Mouse (Mus musculus) adrenal gland, adult 18-20 months (tissue): ENCODE measurements around the gene Top2a. TPM values are rescaled to one million over a fixed set of nuclear protein-coding genes. Genes with fewer than 3 reads are reported as not detected.

Experiments
- DNase-seq, 2 experiments: peaks; one replicate each; pipeline ENCODE4 v3.0.0; 2021 to 2022; ENCODE audit warnings: low spot score in 2 of 2
- total RNA-seq, 2 experiments: library from RNA; stranded (reverse); gene quantifications; 1 replicate in 1 of 2; 2 replicates in 1 of 2; pipeline ENCODE4 v1.2.3; 2021

The Top2a gene
- total RNA-seq, 2 experiments from 2014 or later, result 3.2 to 4.3 TPM

DNA sequence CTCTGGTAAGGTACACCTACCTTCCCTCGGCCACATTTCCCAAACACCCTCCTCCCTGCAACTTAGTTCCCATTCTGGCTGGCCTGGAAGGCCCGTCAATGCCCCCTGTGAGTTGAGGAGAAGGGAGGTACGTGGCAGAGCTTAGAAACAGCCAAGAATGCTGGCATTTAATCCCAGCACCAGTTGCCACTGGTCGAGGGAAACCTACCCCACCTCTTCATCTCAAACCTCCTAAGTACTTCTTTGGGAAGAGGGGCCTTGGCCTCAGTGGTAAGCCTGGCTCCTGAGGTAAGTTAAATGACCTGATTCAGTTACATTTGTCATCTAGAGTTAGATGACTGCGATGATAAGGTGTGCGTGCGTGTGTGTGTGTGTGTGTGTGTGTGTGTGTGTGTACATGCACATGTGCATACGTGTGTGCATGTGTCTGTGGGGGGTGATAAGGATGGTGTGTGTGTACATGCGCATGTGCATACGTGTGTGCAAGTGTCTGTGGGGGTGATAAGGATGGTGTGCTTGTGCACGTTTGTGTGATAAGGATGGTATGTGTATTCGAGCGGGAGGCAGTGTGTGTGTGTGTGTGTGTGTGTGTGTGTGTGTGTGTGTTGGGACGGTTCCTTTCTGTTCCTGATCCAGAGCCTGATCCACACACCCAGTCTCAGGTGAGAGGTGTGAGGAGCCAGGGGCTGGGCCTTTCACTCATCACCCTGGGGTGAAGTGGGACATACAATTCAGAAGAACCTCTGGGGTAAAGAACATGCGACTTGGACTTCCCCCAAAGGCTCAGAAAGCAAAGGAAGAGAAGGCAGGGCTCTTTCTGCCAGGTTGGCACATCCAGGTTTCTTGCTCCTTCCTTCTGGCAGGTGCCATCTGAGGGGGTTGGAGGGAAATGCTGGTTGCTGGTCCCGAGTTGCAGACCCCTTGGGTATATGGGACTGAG, 18.1 kb upstream of the Top2a start:
- no peak for DNase-seq

GRCm38 (mm10) chr11:99041051-99041729, 17.2 kb upstream of the Top2a start, which contains the start of gene Igfbp4:
Gene Igfbp4 (plus strand): TSS chr11:99041244.
- peak; percentile 22 to 66 for DNase-seq

DNA sequence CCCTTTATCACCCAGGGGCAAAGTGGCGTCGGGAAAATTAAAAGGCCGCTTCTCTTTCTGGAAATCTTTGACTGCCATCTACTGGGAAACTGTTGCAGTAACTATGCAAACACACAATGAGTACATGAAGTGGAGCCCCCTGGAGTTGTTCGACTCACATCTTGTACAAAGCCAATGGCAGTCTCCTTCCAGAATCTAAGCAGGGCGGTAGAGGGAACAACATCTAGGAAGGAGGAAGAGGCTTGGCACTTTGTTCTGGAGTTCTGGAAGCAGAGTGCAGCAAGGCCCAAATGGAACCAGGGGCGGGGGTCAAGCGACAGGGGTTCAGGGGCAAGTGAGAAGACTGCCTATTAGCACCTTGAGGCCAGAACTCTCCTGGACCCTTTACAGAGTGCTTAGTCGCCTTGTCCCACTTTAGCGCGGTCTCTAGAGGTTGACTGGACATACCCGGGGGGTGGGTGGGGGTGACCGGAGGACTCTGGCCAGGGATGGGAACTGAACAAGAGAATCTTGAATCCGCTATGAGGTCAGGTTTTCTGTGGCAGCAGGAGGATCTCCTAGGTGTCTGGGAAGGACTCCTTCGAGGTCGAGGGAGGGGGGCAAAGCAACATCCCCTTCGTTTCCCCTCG, 16.5 kb upstream of the Top2a start:
- no peak for DNase-seq

DNA sequence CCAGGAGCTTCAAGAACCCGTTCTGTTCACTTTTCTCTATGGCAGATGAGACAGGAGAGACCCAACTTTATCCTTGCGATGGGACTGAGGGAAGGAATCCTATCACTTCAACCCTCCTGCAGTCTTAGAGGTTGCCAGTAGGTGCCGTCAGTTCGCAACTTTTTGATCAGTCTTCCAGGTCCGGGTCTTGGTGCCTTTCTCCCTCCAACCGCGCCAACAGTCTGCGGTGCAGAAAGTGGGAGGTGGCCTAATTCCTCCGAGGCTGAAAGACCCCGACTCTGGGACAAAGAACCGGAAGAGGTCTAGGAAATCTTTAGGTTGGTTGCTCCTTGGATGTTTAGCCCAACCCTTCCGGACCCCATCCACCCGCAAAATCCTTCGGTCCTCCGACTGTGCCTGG, 15.8 kb upstream of the Top2a start:
- DNase-seq, result peak; percentile 68 to 72

DNA sequence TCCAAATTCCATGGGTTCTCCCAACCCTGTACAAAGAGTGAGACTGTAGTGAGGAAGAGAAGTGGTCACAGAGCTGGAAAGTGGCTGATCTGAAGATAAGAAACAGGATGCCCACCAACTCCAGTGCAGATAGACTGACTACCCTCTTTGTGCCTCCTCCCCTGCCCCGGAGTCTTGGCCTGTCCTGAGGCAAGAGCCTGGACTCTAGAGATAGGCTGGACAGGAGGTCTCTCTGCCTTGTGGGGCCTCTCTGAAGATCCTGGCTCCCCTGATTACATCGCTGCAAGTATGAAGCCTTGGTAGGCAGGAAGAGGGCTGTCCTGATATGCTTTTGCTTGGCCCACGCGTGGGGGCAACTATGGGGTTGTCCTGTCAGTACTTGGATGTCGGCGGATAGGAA, 12.3 kb upstream of the Top2a start:
- DNase-seq, result no peak

GRCm38 (mm10) chr11:99035350-99035749, 11.4 kb upstream of the Top2a start:
- DNase-seq, result no peak

- DNase-seq, result no peak
Measured at GRCm38 (mm10) chr11:99026899-99027440, 3.0 kb upstream of the Top2a start.

- DNase-seq, result no peak
Measured at GRCm38 (mm10) chr11:99025878-99026277, 1.9 kb upstream of the Top2a start.

- DNase-seq, result no peak
Measured at GRCm38 (mm10) chr11:99024468-99025134, 612 bp upstream of the Top2a start.

- no peak for DNase-seq
Measured at GRCm38 (mm10) chr11:99023094-99023493, 895 bp downstream of the Top2a start.

DNA sequence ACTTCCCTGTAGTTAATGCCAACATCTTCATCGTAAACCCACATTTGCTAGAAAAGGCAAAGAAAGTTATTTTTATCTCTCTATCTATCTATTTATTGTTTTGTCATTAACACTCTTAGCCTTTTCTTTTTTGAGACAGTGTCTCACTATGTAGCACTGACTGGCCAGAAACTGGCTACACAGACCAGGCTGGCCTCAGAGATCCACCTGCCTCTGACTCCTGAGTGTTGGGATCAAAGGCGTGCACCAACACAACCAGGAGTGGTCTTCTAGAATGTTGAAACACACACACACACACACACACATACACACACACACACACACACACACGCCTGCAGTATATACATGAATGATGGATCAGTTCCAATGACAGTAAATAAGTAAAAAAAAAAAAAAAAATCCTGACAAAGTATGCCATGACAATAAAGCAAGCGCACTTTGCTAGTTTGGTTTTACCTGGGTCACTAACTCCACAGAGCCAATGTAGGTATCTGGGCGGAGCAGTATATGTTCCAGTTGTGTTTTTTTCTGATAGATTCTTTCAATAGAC, 1.5 kb downstream of the Top2a start:
- DNase-seq, result no peak

DNA sequence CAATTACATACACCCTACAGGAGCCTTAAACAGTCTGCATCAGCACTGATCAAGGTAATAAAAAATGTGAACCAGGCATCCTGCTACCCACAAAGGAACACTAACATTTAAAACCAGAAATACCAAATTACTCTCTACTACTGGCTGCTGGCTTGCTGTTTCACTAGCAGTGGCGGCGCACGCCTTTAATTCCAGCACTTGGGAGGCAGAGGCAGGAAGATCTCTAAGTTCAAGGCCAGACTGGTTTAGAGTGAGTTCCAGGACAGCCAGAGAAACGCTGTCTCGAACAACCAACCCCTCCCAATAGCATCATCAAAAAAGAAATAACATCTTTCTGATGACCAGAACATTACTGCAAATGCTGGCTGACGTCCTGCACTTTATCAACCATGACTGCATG, 4.1 kb downstream of the Top2a start:
- no peak for DNase-seq

GRCm38 (mm10) chr11:99013856-99014255, 10.1 kb downstream of the Top2a start:
- DNase-seq, result no peak

DNA sequence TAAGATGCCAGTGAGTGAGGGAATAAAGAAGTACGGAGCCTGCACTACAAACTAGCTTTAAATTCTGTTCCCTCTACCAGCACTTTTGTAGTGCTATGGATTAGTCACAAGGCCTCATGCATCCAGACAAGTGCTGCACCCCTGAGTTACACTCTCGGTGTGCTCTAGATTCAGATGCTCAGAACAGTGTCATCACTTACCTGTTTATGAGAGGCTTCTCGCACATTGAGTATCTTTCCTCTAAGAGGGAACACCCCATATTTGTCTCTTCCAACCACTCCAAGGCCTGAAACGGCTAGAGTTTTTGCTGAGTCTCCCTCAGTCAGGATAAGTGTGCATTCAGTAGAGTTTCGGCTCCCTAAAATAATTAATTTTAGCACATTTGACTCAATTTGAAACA, 13.3 kb downstream of the Top2a start:
- DNase-seq, result no peak

DNA sequence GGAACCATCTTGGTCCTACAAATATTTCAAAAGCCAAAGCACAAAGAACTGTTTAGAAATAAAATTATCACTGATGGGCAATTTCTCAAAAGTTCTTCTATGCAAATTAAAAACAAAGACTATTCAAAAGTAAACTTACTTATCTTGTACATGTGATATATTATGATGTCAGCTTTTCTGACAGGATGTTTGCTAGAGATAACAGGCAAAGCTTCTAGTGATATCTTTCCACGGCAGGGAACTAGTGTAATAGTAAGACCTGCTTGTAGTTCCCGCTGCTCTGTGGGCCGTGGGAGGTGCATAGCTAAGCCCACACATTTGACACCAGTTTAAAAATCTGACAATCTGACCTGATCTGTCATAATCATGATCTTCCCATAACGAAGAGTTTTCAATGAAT, 13.9 kb downstream of the Top2a start:
- no peak for DNase-seq

GRCm38 (mm10) chr11:99006788-99007187, 17.2 kb downstream of the Top2a start:
- no peak for DNase-seq

DNA sequence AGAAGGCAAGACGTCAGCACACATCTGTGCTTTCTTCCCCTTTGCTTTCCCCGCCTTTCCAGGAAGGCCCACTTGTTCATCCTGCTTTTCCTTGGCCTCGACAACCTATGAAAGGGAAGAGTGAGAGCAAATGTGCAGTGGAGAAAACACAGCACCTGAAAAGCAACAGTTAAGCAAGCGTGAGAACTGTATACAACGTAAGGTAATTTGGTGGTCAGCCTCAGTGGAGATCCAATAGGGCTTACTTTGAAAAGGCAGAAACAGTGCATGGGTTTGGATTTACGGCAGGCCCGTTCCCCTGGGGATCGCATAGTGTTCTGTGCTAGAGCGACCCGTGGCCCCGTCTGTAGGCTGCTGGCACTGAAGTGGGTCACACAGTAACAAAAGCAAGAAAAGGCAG, 24.7 kb downstream of the Top2a start:
- no peak for DNase-seq

DNA sequence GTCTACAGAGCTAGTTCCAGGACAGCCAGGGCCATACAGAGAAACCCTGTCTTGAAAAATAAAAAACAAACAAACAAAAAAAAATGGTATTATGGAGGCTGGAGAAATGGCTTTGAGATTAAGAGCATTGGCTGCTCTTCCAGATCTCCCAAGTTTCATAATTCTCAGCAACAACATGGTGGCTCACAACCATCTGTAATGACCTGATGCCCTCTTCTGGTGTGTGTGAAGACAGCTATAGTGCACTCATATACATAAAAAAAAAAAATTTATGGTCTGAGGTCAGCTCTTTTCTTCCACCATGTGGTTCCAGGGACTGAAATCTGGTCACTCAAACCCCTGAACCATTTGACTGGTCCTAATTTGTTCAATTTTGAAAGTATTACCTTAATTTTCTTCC, 25.2 kb downstream of the Top2a start:
- no peak for DNase-seq

- DNase-seq, result no peak
Measured at GRCm38 (mm10) chr11:98997659-98998058, 26.3 kb downstream of the Top2a start.

DNA sequence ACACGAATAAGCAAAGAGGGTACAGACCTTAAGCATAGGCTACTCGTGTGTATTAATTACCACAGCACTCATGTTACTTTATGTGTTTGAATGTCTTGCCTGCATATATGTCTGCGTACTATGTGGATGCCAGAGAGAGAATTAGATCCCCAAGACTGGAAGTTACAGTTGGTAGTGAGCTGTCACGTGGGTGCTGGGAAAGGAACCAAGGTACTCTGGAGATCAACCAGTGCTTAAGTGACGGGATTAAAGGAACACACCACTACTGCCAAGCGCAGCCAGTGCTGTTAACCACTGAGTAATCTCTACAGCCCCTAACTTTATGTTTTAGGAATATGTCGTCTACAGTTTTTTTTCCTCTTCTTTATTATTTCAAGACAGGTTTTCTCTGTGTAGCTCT, 28.0 kb downstream of the Top2a start:
- no peak for DNase-seq

- DNase-seq, result no peak
Measured at GRCm38 (mm10) chr11:98990866-98991265, 33.1 kb downstream of the Top2a start.
